Mouse (Mus musculus): Measurements from ENCODE around the gene Brk1. TPM values are rescaled to one million over a fixed set of nuclear protein-coding genes. Genes with fewer than 3 reads are reported as not detected.

The Brk1 gene
- total and polyA plus RNA-seq, 3 experiments, result 112 to 245 (median 142) TPM

GRCm38 (mm10) chr6:113599833-113600232 is 4.7 kb upstream of the Brk1 start:
- no peak for DNase-seq (ENCODE audit: extremely low read depth)
- H3K9ac ChIP-seq (ENCODE audit: insufficient read depth, low read depth), result no peak overlapping the region

GRCm38 (mm10) chr6:113600543-113601139 is 3.9 kb upstream of the Brk1 start, which contains the start of gene Fancd2os:
Gene Fancd2os (minus strand): TSS chr6:113600715.
- no peak for DNase-seq (ENCODE audit: extremely low read depth)
- Histone ChIP-seq H3K36me3 (replicated peaks in 1 of 2; ENCODE audit: control insufficient read depth in 1 of 2, insufficient read depth in 1 of 2, low read length in 1 of 2) (peaks cover 22 to 45% of the 10 kb centered on the region in 2 experiments), H3K9me3 (replicated peaks; ENCODE audit: low read length) (no peaks in the 10 kb centered on the region), H3K4me2 (ENCODE audit: insufficient read depth, low read depth, poor library complexity, severe bottlenecking) (no peak within 1 kb of the TSS), H3K4me3 (replicated peaks in 1 of 3; ENCODE audit: low read depth in 2 of 3, low read length in 2 of 3, poor library complexity in 1 of 3) (no peak within 1 kb of the TSS), H3K79me2 (replicated peaks; ENCODE audit: control insufficient read depth, extremely low read depth, insufficient read depth, poor library complexity, severe bottlenecking) (peaks cover 10% of the 10 kb centered on the region), H3K9ac (ENCODE audit: insufficient read depth, low read depth) (no peak within 1 kb of the TSS), H3K27ac (ENCODE audit: insufficient read depth, low read depth) (no peak within 1 kb of the TSS), H3K27me3 (replicated peaks) (no peaks in the 10 kb centered on the region), H3K4me1 (ENCODE audit: control insufficient read depth in 1 of 2, insufficient read depth in 2 of 2) (peaks cover 0 to 5% of the 10 kb centered on the region in 2 experiments; a peak in 1 of 4 replicates)
- dilution Hi-C loops (cut with MboI; ENCODE audit: extremely low pct_ligation_motif_present, extremely low pct_unique_long_range_greater_than_20kb, low sequenced_read_pairs) (no loop called here), in situ Hi-C loops (cut with MboI; ENCODE audit: low pct_ligation_motif_present, low pct_unique_long_range_greater_than_20kb, low sequenced_read_pairs) (no loop called here)
- no peak for TF ChIP-seq IRF4 (IDR thresholded peaks at IDR 0.05; ENCODE audit: low read depth, low read length)
- TF ChIP-seq USF2 (conservative IDR thresholded peaks at IDR 0.05; ENCODE audit: low read depth, low read length), result no peak
- TF ChIP-seq MAX (IDR thresholded peaks at IDR 0.05; ENCODE audit: low read length), result no peak
- TF ChIP-seq RCOR1 (conservative IDR thresholded peaks at IDR 0.05; ENCODE audit: low read depth, low read length), result no peak
- no peak for TF ChIP-seq MEF2A (IDR thresholded peaks at IDR 0.05; ENCODE audit: borderline replicate concordance, low read depth, low read length)

More at GRCm38 (mm10) chr6:113599833-113600232, 4.7 kb upstream of the Brk1 start:
- H3K79me2 ChIP-seq (replicated peaks; ENCODE audit: control insufficient read depth, extremely low read depth, insufficient read depth, poor library complexity, severe bottlenecking), result peaks cover 2% of the 10 kb centered on the region; the same call in 1 of the 2 replicates
- peaks cover 0 to 5% of the 10 kb centered on the region in 2 experiments; a peak in 1 of 4 replicates for H3K4me1 ChIP-seq (ENCODE audit: control insufficient read depth in 1 of 2, insufficient read depth in 2 of 2)
- in situ Hi-C loops (cut with MboI; ENCODE audit: low pct_ligation_motif_present, low pct_unique_long_range_greater_than_20kb, low sequenced_read_pairs), result no loop called here
- peaks cover 24 to 51% of the 10 kb centered on the region in 2 experiments for H3K36me3 ChIP-seq (replicated peaks in 1 of 2; ENCODE audit: control insufficient read depth in 1 of 2, insufficient read depth in 1 of 2, low read length in 1 of 2)
- H3K27ac ChIP-seq (ENCODE audit: insufficient read depth, low read depth), result no peak overlapping the region
- dilution Hi-C loops (cut with MboI; ENCODE audit: extremely low pct_ligation_motif_present, extremely low pct_unique_long_range_greater_than_20kb, low sequenced_read_pairs), result no loop called here
- H3K9me3 ChIP-seq (replicated peaks; ENCODE audit: low read length), result no peaks in the 10 kb centered on the region
- no peaks in the 10 kb centered on the region for H3K27me3 ChIP-seq (replicated peaks)
- H3K4me3 ChIP-seq (replicated peaks in 1 of 3; ENCODE audit: low read depth in 2 of 3, low read length in 2 of 3, poor library complexity in 1 of 3), result no peak overlapping the region
- TF ChIP-seq IRF4 (IDR thresholded peaks at IDR 0.05; ENCODE audit: low read depth, low read length) (no peak), SMC3 (IDR thresholded peaks at IDR 0.05; ENCODE audit: low read depth, low read length) (no peak)
- H3K4me2 ChIP-seq (ENCODE audit: insufficient read depth, low read depth, poor library complexity, severe bottlenecking), result no peak overlapping the region

GRCm38 (mm10) chr6:113602821-113603220 is 1.8 kb upstream of the Brk1 start:
- H3K4me2 ChIP-seq (ENCODE audit: insufficient read depth, low read depth, poor library complexity, severe bottlenecking), result no peak overlapping the region
- H3K27me3 ChIP-seq (replicated peaks), result no peaks in the 10 kb centered on the region
- DNase-seq (ENCODE audit: extremely low read depth), result no peak
- H3K9me3 ChIP-seq (replicated peaks; ENCODE audit: low read length), result no peaks in the 10 kb centered on the region
- H3K27ac ChIP-seq (ENCODE audit: insufficient read depth, low read depth), result no peak overlapping the region
- H3K9ac ChIP-seq (ENCODE audit: insufficient read depth, low read depth), result no peak overlapping the region
- H3K79me2 ChIP-seq (replicated peaks; ENCODE audit: control insufficient read depth, extremely low read depth, insufficient read depth, poor library complexity, severe bottlenecking), result peaks cover 31% of the 10 kb centered on the region
- in situ Hi-C loops (cut with MboI; ENCODE audit: low pct_ligation_motif_present, low pct_unique_long_range_greater_than_20kb, low sequenced_read_pairs), result no loop called here
- H3K4me3 ChIP-seq (replicated peaks in 1 of 3; ENCODE audit: low read depth in 2 of 3, low read length in 2 of 3, poor library complexity in 1 of 3), result no peak overlapping the region
- H3K4me1 ChIP-seq (ENCODE audit: control insufficient read depth in 1 of 2, insufficient read depth in 2 of 2), result peaks cover 9 to 19% of the 10 kb centered on the region in 2 experiments; a peak in 3 of 4 replicates
- dilution Hi-C loops (cut with MboI; ENCODE audit: extremely low pct_ligation_motif_present, extremely low pct_unique_long_range_greater_than_20kb, low sequenced_read_pairs), result no loop called here
- H3K36me3 ChIP-seq (replicated peaks in 1 of 2; ENCODE audit: control insufficient read depth in 1 of 2, insufficient read depth in 1 of 2, low read length in 1 of 2), result peaks cover 11 to 41% of the 10 kb centered on the region in 2 experiments
- no peak for TF ChIP-seq CTCF (conservative IDR thresholded peaks at IDR 0.05 in 1 of 2, IDR thresholded peaks at IDR 0.05 in 1 of 2; ENCODE audit: low read depth in 2 of 2, low read length in 2 of 2)
- TF ChIP-seq CHD2 (IDR thresholded peaks at IDR 0.05; ENCODE audit: low read length), result no peak
- TF ChIP-seq RAD21 (IDR thresholded peaks at IDR 0.05; ENCODE audit: low read depth, low read length), result no peak
- no peak for TF ChIP-seq PAX5 (IDR thresholded peaks at IDR 0.05; ENCODE audit: low read length)
- no peak for TF ChIP-seq ELF1 (IDR thresholded peaks at IDR 0.05; ENCODE audit: low read depth, low read length)
- TF ChIP-seq TCF12 (IDR thresholded peaks at IDR 0.05; ENCODE audit: low read depth, low read length), result no peak
- TF ChIP-seq JUN (IDR thresholded peaks at IDR 0.05; ENCODE audit: insufficient read depth, low read depth, low read length), result no peak
